Mouse (Mus musculus) bone marrow macrophage, adult 2 months (primary cell): Measurements from ENCODE around the gene Gria1. TPM values are rescaled to one million over a fixed set of nuclear protein-coding genes. Genes with fewer than 3 reads are reported as not detected.

ENCODE experiments used
- H3K27ac ChIP-seq: 2 replicates; pipeline ENCODE4 v1.5.1; 2012; ENCODE audit warnings: low read depth, low read length; ENCODE audit not compliant: insufficient read depth
- H3K4me1 ChIP-seq: 2 replicates; pipeline ENCODE4 v1.6.1; 2012; ENCODE audit warnings: low read length; ENCODE audit not compliant: control insufficient read depth, insufficient read depth
- H3K4me3 ChIP-seq: 2 replicates; pipeline ENCODE4 v1.5.1; 2012; ENCODE audit warnings: mild to moderate bottlenecking, low read length, moderate library complexity; ENCODE audit not compliant: insufficient read depth
- CTCF ChIP-seq: IDR thresholded peaks from 2 replicates; pipeline ENCODE4 v1.5.1; 2012; ENCODE audit warnings: low read depth, mild to moderate bottlenecking, low read length, moderate library complexity
- POLR2A ChIP-seq: IDR thresholded peaks from 2 replicates; pipeline ENCODE4 v1.6.1; 2012; ENCODE audit warnings: mild to moderate bottlenecking, low read depth, low read length, borderline replicate concordance
- polyA plus RNA-seq: library from polyadenylated mRNA; stranded (reverse); fragments of >200 nt; gene quantifications from 2 replicates; pipeline ENCODE4 v1.2.4, GENCODE M21; 2012; ENCODE audit not compliant: missing spikeins, insufficient read depth, insufficient read length

The Gria1 gene
- polyA plus RNA-seq, 1 experiment, result not detected

DNA sequence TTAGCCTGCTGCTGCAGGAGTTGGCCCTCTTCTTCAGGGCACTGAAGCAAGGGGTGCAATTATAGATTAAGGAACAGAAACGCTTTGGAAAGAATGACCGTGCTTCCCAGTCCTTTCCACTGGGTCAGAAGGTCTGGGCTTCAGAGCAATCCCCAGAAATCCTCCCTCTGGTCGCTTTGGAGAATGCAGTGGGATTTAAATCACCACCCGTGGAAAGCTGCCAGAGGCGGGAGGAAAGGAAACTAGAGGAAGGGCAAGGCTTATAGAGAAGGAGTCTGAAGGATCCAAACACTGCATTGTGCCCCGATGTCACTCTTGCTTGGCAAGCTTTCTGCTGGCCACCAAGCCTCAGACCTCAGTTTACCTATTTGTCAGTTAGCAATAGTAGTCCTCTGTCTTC lies 193.2 kb downstream of the Gria1 start:
- Histone ChIP-seq H3K27ac (no peak overlapping the region), H3K4me3 (no peak overlapping the region)

DNA sequence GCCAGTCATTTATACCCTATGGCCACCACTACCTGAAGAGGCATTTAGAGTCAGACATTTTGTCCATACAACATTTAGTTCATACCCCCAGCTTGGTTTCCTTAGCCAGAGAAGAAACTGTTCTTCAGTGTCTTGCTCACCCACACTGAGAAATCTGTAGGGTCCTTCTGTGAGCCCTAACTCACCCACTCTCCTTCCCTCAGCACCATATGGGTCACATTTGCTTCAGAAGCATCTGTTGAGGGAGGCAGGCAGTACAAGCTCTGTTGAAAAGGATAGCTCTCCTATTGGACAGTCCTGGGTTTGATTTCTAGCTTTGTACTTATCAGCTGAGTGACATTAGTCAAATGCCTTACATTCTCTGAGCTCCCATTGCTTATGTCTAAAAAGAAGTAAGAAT lies 196.1 kb downstream of the Gria1 start:
- H3K4me3 ChIP-seq, result no peak overlapping the region
- no peaks in the 10 kb centered on the region for H3K4me1 ChIP-seq
- H3K27ac ChIP-seq, result no peak overlapping the region
- no peak for TF ChIP-seq CTCF
- no peak for TF ChIP-seq POLR2A

More for the DNA sequence above, 193.2 kb downstream of the Gria1 start:
- no peaks in the 10 kb centered on the region for H3K4me1 ChIP-seq
- TF ChIP-seq CTCF (no peak), POLR2A (no peak)

DNA sequence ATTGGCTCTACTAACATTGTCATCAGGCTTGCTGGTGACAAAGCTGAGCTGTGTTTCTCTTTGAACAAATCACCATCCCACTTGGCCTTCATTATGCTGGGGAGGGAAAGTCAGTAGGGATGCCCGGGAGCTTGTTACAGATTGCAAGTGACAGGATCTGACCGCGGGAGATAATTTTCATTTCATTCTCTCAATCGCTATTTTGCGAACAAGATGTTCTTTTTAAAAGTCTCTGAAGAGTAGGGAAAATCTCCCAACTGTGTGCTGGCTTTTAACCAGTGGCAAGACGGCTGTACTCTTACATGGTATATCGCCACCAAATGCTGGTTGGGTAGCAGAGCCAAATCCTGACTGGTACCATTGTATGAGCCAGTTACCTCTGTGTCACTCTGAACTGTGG lies 202.9 kb downstream of the Gria1 start:
- Histone ChIP-seq H3K4me1 (no peaks in the 10 kb centered on the region), H3K27ac (no peak overlapping the region), H3K4me3 (no peak overlapping the region)
- no peak for TF ChIP-seq CTCF
- no peak for TF ChIP-seq POLR2A

DNA sequence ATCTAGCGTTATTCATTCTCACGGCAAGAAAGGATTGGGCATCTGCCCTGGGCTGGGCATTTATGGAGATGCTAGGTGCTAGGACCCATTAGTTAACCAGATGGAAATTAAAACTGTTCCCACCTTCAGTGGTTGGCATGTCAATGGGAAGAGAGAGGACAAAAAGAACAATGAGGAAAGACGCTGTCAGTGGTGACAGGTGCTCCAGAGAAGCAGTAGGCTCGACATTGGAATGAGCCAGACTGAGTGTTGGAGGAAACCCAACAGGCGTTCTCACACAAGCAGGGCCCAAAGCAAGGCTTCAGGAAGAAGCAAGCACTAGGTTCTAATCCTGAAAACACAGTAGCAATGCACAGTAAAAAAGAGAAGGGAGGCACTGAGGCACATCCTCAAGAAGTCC lies 203.4 kb downstream of the Gria1 start:
- Histone ChIP-seq H3K4me3 (no peak overlapping the region), H3K27ac (no peak overlapping the region), H3K4me1 (no peaks in the 10 kb centered on the region)
- TF ChIP-seq POLR2A (no peak), CTCF (no peak)

DNA sequence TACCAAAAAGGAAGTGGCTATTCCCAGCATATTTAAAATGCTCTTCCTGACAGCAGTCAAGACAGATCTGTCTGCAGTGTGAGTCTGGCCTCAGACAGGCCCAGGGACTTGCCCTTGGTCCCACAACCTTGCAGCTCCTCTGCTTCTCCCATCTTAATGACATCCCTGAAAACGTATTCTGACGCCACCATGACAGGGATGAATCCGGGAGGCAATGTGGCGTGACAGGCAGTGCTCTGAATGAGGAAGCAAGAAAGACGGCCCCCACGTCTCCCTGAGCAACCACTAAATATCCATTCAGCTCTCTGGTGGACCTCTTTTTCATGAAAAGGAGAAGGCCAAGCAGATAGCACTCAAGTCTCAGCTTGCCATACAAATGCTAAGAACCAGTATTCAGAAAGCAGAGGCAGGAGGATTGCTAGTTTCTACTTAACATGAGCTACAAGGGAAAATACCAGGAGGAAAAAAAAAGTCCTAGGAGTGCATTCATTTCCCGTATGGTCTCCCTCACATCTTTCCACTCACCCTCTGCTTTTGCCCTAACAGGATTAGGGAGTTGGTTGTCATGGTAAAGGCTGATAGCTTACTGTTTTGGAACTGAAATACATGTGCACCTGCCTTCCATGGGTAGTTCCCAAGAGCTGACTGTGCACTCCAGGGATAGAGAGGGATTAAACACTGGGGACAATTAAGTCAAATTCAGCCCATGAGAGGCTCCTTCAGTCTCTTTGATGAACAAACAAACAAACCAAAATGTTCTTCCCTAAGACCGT lies 211.8 kb downstream of the Gria1 start:
- H3K4me1 ChIP-seq, result no peaks in the 10 kb centered on the region
- TF ChIP-seq POLR2A (no peak), CTCF (no peak)

DNA sequence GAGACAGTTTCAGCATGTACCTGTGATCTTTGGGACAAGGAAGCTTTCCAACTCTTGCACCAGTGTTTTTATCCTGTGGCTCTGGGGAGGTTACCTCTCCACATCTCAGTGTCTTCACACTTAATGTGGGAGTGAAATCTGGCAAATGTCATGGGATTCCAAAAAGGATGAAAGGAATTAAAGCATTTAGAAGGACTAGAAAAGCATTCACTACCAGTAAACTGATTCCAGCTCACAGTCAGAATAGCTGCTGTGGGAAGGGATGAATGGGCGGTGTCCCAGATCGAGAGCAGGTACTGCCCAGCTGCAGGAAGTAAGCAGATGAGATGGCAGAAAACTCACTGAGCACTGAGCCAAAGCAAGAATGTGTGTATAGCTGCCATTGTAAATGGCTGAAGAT lies 224.3 kb downstream of the Gria1 start:
- no peaks in the 10 kb centered on the region for H3K4me1 ChIP-seq
- no peak overlapping the region for H3K4me3 ChIP-seq
- TF ChIP-seq CTCF, result no peak
- no peak for TF ChIP-seq POLR2A
- no peak overlapping the region for H3K27ac ChIP-seq

More for the DNA sequence above, 211.8 kb downstream of the Gria1 start:
- no peak overlapping the region for H3K4me3 ChIP-seq
- no peak overlapping the region for H3K27ac ChIP-seq

DNA sequence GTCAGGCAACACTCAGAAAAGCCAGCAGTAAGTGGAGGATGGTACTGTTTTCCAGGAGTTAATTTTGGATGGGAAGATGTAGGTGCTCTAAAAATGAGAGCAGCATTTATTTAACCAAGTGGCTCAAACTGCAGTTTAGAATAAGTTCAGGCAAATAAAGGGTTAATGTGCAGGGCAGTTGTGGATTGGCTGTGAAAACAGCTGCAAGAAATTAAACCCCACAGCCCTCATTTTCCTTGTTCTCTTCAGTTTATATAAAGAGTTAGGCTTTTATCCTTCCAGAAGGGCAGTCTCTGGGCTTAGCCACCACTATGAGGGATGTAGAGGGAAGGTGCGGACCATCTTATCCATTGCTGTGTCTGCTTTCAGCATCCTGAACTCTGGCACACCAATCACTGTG lies 225.2 kb downstream of the Gria1 start:
- no peak overlapping the region for H3K27ac ChIP-seq
- H3K4me1 ChIP-seq, result no peaks in the 10 kb centered on the region
- no peak overlapping the region for H3K4me3 ChIP-seq
- TF ChIP-seq POLR2A (no peak), CTCF (no peak)

DNA sequence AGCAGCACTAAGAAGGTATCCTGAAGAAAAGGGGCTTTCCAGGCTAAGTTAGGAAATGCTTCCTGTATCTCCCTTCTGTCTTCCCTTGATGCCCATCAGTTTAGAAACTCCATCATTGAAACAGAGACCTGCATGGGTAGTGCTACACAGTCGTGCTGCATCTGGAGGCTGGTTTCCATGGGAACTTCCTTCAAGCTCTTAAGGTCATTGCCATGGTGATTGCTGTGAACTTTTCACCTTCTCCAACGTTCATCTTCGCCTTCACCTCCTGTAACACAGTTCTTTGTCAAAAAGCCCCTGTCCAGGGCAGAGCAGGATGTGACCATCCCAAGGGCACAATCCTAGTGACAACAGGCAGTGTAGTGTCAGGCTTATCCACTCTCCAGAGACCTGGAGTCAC lies 228.6 kb downstream of the Gria1 start:
- Histone ChIP-seq H3K4me3 (no peak overlapping the region), H3K4me1 (no peaks in the 10 kb centered on the region), H3K27ac (no peak overlapping the region)
- TF ChIP-seq POLR2A, result no peak
- no peak for TF ChIP-seq CTCF

DNA sequence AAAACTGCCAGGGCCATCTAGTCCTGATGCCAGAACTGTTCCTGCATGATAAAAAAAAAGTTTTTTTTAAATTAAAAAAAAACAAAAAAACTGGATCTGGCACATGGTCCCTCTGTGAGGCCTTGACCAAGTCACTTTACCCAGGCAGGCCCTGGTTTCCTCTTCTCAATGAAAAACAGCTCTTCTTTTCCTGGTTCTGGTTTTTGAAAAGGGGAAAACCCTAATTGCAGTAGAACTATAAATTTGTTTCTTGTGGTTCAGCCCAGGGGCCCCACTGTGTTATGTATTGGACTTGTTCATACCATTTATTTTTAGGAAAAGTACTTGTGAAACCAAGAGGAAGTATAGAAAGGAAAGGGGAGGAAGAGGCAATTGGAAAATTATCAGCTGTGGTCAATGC lies 232.6 kb downstream of the Gria1 start:
- Histone ChIP-seq H3K4me3 (no peak overlapping the region), H3K27ac (no peak overlapping the region), H3K4me1 (no peaks in the 10 kb centered on the region)
- no peak for TF ChIP-seq POLR2A

DNA sequence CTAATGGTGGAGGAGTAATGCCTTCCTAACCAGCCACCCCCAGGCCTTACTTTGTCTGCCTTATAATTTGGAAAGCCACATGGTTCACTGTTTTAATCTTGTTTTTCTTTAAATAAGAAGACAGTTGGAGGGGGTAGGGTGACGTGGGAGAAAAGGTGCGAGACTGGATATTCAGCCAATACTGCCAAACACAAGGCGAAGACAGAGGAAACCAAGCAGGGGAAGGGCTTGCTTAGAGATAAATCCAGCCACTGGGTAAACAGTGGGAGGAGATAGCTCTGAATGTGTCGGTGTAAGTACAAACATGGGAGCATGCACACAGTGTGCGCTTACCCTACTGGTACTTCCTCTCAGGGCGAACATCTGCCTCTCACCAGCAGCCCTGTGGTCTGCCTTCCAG lies 233.4 kb downstream of the Gria1 start:
- no peak overlapping the region for H3K4me3 ChIP-seq
- TF ChIP-seq CTCF, result no peak
- TF ChIP-seq POLR2A, result no peak

More for the DNA sequence above, 233.4 kb downstream of the Gria1 start:
- H3K4me1 ChIP-seq, result no peaks in the 10 kb centered on the region
- H3K27ac ChIP-seq, result no peak overlapping the region
